Mouse (Mus musculus) bone marrow macrophage, adult 2 months (primary cell): ENCODE data around the gene Gm4871. TPM values are rescaled to one million over a fixed set of nuclear protein-coding genes. Genes with fewer than 3 reads are reported as not detected.
"Not testable (repeated sequence)": the region's sequence is repeated elsewhere in the genome, so short reads cannot be mapped to it uniquely, and the experiment has no call there.

Experiments
- H3K27ac ChIP-seq: 2 replicates; pipeline ENCODE4 v1.5.1; 2012; ENCODE audit warnings: low read depth, low read length; ENCODE audit not compliant: insufficient read depth
- H3K4me1 ChIP-seq: 2 replicates; pipeline ENCODE4 v1.6.1; 2012; ENCODE audit warnings: low read length; ENCODE audit not compliant: control insufficient read depth, insufficient read depth
- H3K4me3 ChIP-seq: 2 replicates; pipeline ENCODE4 v1.5.1; 2012; ENCODE audit warnings: mild to moderate bottlenecking, low read length, moderate library complexity; ENCODE audit not compliant: insufficient read depth
- CTCF ChIP-seq: IDR thresholded peaks from 2 replicates; pipeline ENCODE4 v1.5.1; 2012; ENCODE audit warnings: low read depth, mild to moderate bottlenecking, low read length, moderate library complexity
- POLR2A ChIP-seq: IDR thresholded peaks from 2 replicates; pipeline ENCODE4 v1.6.1; 2012; ENCODE audit warnings: mild to moderate bottlenecking, low read depth, low read length, borderline replicate concordance
- polyA plus RNA-seq: library from polyadenylated mRNA; stranded (reverse); fragments of >200 nt; gene quantifications from 2 replicates; pipeline ENCODE4 v1.2.4, GENCODE M21; 2012; ENCODE audit not compliant: missing spikeins, insufficient read depth, insufficient read length

Gene Gm4871
- polyA plus RNA-seq, 1 experiment, result not detected

GRCm38 (mm10) chr5:145041628-145042027, 9.1 kb upstream of the Gm4871 start:
- Histone ChIP-seq H3K4me1 (peaks cover 2% of the 10 kb centered on the region; the same call in 1 of the 2 replicates), H3K4me3 (no peak overlapping the region)
- TF ChIP-seq CTCF (peak; percentile 53), POLR2A (no peak)

GRCm38 (mm10) chr5:145030476-145030875, 2.1 kb downstream of the Gm4871 start:
- H3K4me1 ChIP-seq, H3K4me3 ChIP-seq, H3K27ac ChIP-seq: not testable (repeated sequence)

More at GRCm38 (mm10) chr5:145041628-145042027, 9.1 kb upstream of the Gm4871 start:
- no peak overlapping the region for H3K27ac ChIP-seq

- H3K4me1 ChIP-seq, H3K27ac ChIP-seq, H3K4me3 ChIP-seq: not testable (repeated sequence)
These were observed 11.8 kb downstream of the Gm4871 start for GRCm38 (mm10) chr5:145020712-145021111.

GRCm38 (mm10) chr5:145020254-145020653, 12.3 kb downstream of the Gm4871 start:
- not testable (repeated sequence) for H3K4me3 ChIP-seq, H3K27ac ChIP-seq, H3K4me1 ChIP-seq

- not testable (repeated sequence) for H3K27ac ChIP-seq, H3K4me3 ChIP-seq, H3K4me1 ChIP-seq
These were observed 15.8 kb downstream of the Gm4871 start for GRCm38 (mm10) chr5:145016761-145017160.

- TF ChIP-seq CTCF (no peak), POLR2A (no peak)
- Histone ChIP-seq H3K4me3 (no peak overlapping the region), H3K4me1 (no peaks in the 10 kb centered on the region; the same call in 1 of the 2 replicates), H3K27ac (no peak overlapping the region)
These were observed 18.3 kb downstream of the Gm4871 start for GRCm38 (mm10) chr5:145014278-145014677.

GRCm38 (mm10) chr5:145008878-145009659, 23.5 kb downstream of the Gm4871 start:
- Histone ChIP-seq H3K4me1 (peaks cover 22% of the 10 kb centered on the region), H3K27ac (no peak overlapping the region), H3K4me3 (no peak overlapping the region)
- no peak for TF ChIP-seq CTCF

- Histone ChIP-seq H3K4me1 (peaks cover 22% of the 10 kb centered on the region), H3K4me3 (no peak overlapping the region), H3K27ac (no peak overlapping the region)
- TF ChIP-seq POLR2A, result no peak
- TF ChIP-seq CTCF, result no peak
These were observed 27.0 kb downstream of the Gm4871 start for GRCm38 (mm10) chr5:145005596-145005995.

- H3K4me3 ChIP-seq, result no peak overlapping the region
- peaks cover 22% of the 10 kb centered on the region for H3K4me1 ChIP-seq
- no peak overlapping the region for H3K27ac ChIP-seq
- TF ChIP-seq POLR2A (no peak), CTCF (no peak)
These were observed 28.1 kb downstream of the Gm4871 start for GRCm38 (mm10) chr5:145004495-145004894.

- no peak overlapping the region for H3K4me3 ChIP-seq
- TF ChIP-seq POLR2A (no peak), CTCF (no peak)
- no peak overlapping the region for H3K27ac ChIP-seq
- H3K4me1 ChIP-seq, result peaks cover 22% of the 10 kb centered on the region
These were observed 29.2 kb downstream of the Gm4871 start for GRCm38 (mm10) chr5:145003362-145003761.

- no peak overlapping the region for H3K4me3 ChIP-seq
- H3K27ac ChIP-seq, result no peak overlapping the region
- TF ChIP-seq CTCF, result peak; percentile 70
- TF ChIP-seq POLR2A, result no peak
- H3K4me1 ChIP-seq, result no peaks in the 10 kb centered on the region
These were observed 34.1 kb downstream of the Gm4871 start for GRCm38 (mm10) chr5:144998491-144998890.
